Comparison of ENCODE assay signal across 9 mouse cellular contexts in the genomic region with DNA sequence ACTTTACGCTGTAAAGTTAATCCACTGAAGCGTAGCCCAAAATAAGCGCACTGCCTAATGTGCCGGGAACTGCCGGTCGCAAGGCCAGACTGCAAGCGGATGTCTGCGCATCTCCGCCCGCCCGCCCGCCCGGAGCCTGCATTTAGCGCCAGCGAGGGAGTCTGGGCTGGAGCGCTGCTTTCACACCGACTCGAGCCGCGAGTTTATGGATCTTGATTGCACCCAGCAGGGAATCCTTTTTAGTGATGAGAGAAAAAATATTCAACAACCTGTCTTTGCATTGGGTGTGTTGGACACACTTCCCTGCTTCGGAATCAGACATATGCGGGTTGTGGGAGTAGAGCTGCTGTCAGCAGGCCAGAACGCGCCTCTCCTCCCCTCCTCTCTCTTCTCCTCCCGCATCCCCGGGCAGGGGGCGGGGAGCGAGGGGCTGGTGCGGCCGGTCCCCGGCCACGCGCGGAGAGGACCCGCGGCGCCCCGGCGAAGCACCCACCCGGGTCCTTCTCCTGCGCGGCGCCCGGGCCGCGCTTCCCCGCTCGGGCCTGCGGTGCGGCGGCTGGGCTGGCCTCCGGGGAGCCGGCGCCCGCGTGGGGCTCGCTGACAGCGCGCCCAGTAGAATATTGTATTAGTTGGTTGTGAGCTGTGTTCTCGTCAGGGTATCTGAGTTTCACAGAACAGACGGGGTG. TPM values are rescaled to one million over a fixed set of nuclear protein-coding genes. Genes with fewer than 3 reads are reported as not detected.
DNase-seq lines count a peak whose midpoint lies in the region; ATAC-seq and TF ChIP-seq lines count a peak whose summit lies in the region.
"Had no signal": no experiment of that assay in that cellular context is flagged by ENCODE, and none has a peak within 500 bp of the region (broad histone marks: within the 10 kb centered on the region; RNA-seq: fewer than 3 reads in every experiment).

No protein-coding gene starts in this region.

- TF ChIP-seq CTCF in lung, embryonic 14.5 days (IDR thresholded peaks at IDR 0.05; ENCODE audit: low read depth): no peak

- under 1% methylated on average over 61 of the region's 61 CpGs for WGBS in lung, embryonic 14.5 days
- under 1% methylated on average over 61 of the region's 61 CpGs for WGBS in forebrain, embryonic 10.5 days
- under 1% methylated on average over 59 of the region's 61 CpGs for WGBS in hindbrain, embryonic 13.5 days
- under 1% methylated on average over 52 of the region's 61 CpGs for WGBS in limb, embryonic 14.5 days

- H3K9ac ChIP-seq in lung, embryonic 14.5 days: peak overlapping the region; percentile 46
- H3K9ac ChIP-seq in hindbrain, embryonic 13.5 days: peak overlapping the region; percentile 77
- H3K9ac ChIP-seq in limb, embryonic 14.5 days (ENCODE audit: low read depth, low read length, severe bottlenecking): peak overlapping the region; percentile 59

- H3K4me2 ChIP-seq in lung, embryonic 14.5 days: peak overlapping the region; percentile 80
- H3K4me2 ChIP-seq in hindbrain, embryonic 13.5 days: peak overlapping the region; percentile 95
- peak overlapping the region; percentile 83 for H3K4me2 ChIP-seq in limb, embryonic 14.5 days (replicated peaks; ENCODE audit: low read depth, low read length, severe bottlenecking)

- no peak; the same call in 1 of the 2 replicates for ATAC-seq in lung, embryonic 14.5 days (ENCODE audit: insufficient read depth)
- ATAC-seq in hindbrain, embryonic 13.5 days (ENCODE audit: low FRiP score): peak; percentile 61; the same call in 1 of the 2 replicates
- ATAC-seq in limb, embryonic 14.5 days (ENCODE audit: low FRiP score, low read depth): no peak

- peaks cover 41% of the 10 kb centered on the region for H3K27me3 ChIP-seq in lung, embryonic 14.5 days (ENCODE audit: insufficient read depth, low read length)
- H3K27me3 ChIP-seq in forebrain, embryonic 10.5 days (ENCODE audit: poor library complexity, severe bottlenecking): peaks cover 79% of the 10 kb centered on the region
- peaks cover 79% of the 10 kb centered on the region for H3K27me3 ChIP-seq in hindbrain, embryonic 13.5 days
- H3K27me3 ChIP-seq in limb, embryonic 14.5 days (ENCODE audit: control insufficient read depth, insufficient read depth, low read length): peaks cover 52% of the 10 kb centered on the region

- TF ChIP-seq POLR2A in limb, embryonic 14.5 days (IDR thresholded peaks at IDR 0.05; ENCODE audit: borderline replicate concordance, extremely low read depth, insufficient read depth, insufficient read length): no peak

- peak overlapping the region; percentile 39 for H3K4me3 ChIP-seq in lung, embryonic 14.5 days (ENCODE audit: low read depth, low read length)
- H3K4me3 ChIP-seq in forebrain, embryonic 10.5 days: peak overlapping the region; percentile 61
- peak overlapping the region; percentile 50 for H3K4me3 ChIP-seq in hindbrain, embryonic 13.5 days
- H3K4me3 ChIP-seq in limb, embryonic 14.5 days (replicated peaks; ENCODE audit: low read length): peak overlapping the region; percentile 41
- H3K4me3 ChIP-seq: myocyte had no signal

- DNase-seq in lung, embryonic 14.5 days: peak; percentile 60
- no peak for DNase-seq in lung, postnatal 36 days
- DNase-seq in forebrain, embryonic 10.5 days (ENCODE audit: extremely low spot score, low spot score): peak; percentile 35
- peak; percentile 20 for DNase-seq in limb, embryonic 14.5 days (ENCODE audit: low spot score)
- peak; percentile 76 to 90 for DNase-seq in right cerebral cortex, postnatal 10 days (ENCODE audit: low spot score in 2 of 2)
- DNase-seq in c-Kit-positive CD71-positive TER-119-positive erythroid progenitor cells, embryonic 14.5 days (ENCODE audit: low spot score): no peak
- no peak for DNase-seq in gastrocnemius, postnatal 36 days

- H3K4me1 ChIP-seq in lung, embryonic 14.5 days (ENCODE audit: insufficient read depth): no peaks in the 10 kb centered on the region
- peaks cover 29% of the 10 kb centered on the region for H3K4me1 ChIP-seq in forebrain, embryonic 10.5 days
- peaks cover 26% of the 10 kb centered on the region for H3K4me1 ChIP-seq in hindbrain, embryonic 13.5 days (replicated peaks)
- H3K4me1 ChIP-seq in limb, embryonic 14.5 days (ENCODE audit: control insufficient read depth, insufficient read depth, low read length): peaks cover 12% of the 10 kb centered on the region; the same call in 1 of the 2 replicates

- no peaks in the 10 kb centered on the region for H3K36me3 ChIP-seq in lung, embryonic 14.5 days (ENCODE audit: insufficient read depth)
- H3K36me3 ChIP-seq in forebrain, embryonic 10.5 days (replicated peaks): no peaks in the 10 kb centered on the region
- no peaks in the 10 kb centered on the region for H3K36me3 ChIP-seq in hindbrain, embryonic 13.5 days
- H3K36me3 ChIP-seq in limb, embryonic 14.5 days (ENCODE audit: control insufficient read depth, insufficient read depth, low read length): no peaks in the 10 kb centered on the region

- intact Hi-C loops in gastrocnemius, postnatal 36 days (cut with DNase I): no loop called here

- no peak overlapping the region for H3K27ac ChIP-seq in lung, embryonic 14.5 days (ENCODE audit: low read depth)
- peak overlapping the region; percentile 48 for H3K27ac ChIP-seq in forebrain, embryonic 10.5 days
- H3K27ac ChIP-seq in hindbrain, embryonic 13.5 days: no peak overlapping the region
- no peak overlapping the region for H3K27ac ChIP-seq in limb, embryonic 14.5 days (replicated peaks; ENCODE audit: low read depth, low read length)

- H3K9me3 ChIP-seq in lung, embryonic 14.5 days (ENCODE audit: low read depth, low read length): no peaks in the 10 kb centered on the region
- H3K9me3 ChIP-seq in forebrain, embryonic 10.5 days: 0 out of 2 replicates have a peak, but pooled peaks cover 7% of the 10 kb centered on the region
- H3K9me3 ChIP-seq in hindbrain, embryonic 13.5 days: no peaks in the 10 kb centered on the region
- H3K9me3 ChIP-seq in limb, embryonic 14.5 days (ENCODE audit: control insufficient read depth, low read length): no peaks in the 10 kb centered on the region

RNA-seq across cellular contexts. Expression of a gene that starts 35.2 kb away (rescaled TPM):
- polyA plus RNA-seq in lung, embryonic 14.5 days (2014; fragmentation: Nextera tagmentation; extraction: Ambion mirVana): not detected in 2 replicates
- polyA plus RNA-seq in forebrain, embryonic 10.5 days (2016; fragmentation: Nextera tagmentation; extraction: Ambion mirVana): 0.31 and 0.61 TPM in 2 replicates
- polyA plus RNA-seq in hindbrain, embryonic 13.5 days (2015; fragmentation: Nextera tagmentation; extraction: Ambion mirVana): 1.00 TPM in 1 of 2 replicates, not detected in the other
- polyA plus RNA-seq in limb, embryonic 14.5 days (2012; rRNA removed): not detected in 2 replicates
- polyA plus RNA-seq in limb, embryonic 14.5 days (2014; fragmentation: Nextera tagmentation; extraction: Ambion mirVana): not detected in 2 replicates
- total RNA-seq in gastrocnemius, postnatal 36 days (2021): not detected
- polyA plus RNA-seq: myocyte had no signal

Comparison
In these comparisons a context has a peak if more than half of its experiments do, and no peak if none do; other contexts are left out.
1. DNase-seq: peak in lung, embryonic 14.5 days (single experiment), forebrain, embryonic 10.5 days (single experiment), limb, embryonic 14.5 days (single experiment) and right cerebral cortex, postnatal 10 days (2 of 2); none in lung, postnatal 36 days (single experiment), c-Kit-positive CD71-positive TER-119-positive erythroid progenitor cells, embryonic 14.5 days (single experiment) and gastrocnemius, postnatal 36 days (0 of 2).
2. Peak in every context shown above with its lines, with median percentiles within 50 percentile points of each other: H3K4me2 ChIP-seq, H3K4me3 ChIP-seq and H3K9ac ChIP-seq.